Mouse (Mus musculus): ENCODE data around the gene Map2k1.
"Not testable (repeated sequence)": the region's sequence is repeated elsewhere in the genome, so short reads cannot be mapped to it uniquely, and the experiment has no call there.

Gene Map2k1

GRCm38 (mm10) chr9:64253021-64253904 lies at the start of gene Map2k1:
TSS of gene Map2k1 (minus strand) at chr9:64253631.
- peak; percentile 98 to 100 for DNase-seq (ENCODE audit: low read depth in 1 of 2, low spot score in 2 of 2)

DNA sequence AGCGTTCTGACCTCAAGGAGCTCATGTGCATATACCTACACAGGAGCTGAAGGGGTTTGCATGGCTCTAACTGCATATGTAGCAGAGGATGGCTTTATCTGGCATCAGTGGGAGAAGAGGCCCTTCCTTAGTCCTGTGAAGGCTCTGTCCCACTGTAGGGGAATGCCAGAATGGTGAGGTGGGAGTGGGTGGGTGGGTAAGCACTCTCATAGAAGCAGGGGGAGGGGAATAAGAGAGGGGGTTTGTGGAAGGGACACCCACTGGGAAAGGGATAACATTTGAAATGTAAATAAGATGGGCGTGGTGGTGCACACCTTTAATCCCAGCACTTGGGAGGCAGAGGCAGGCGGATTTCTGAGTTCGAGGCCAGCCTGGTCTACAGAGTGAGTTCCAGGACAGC lies 49.7 kb upstream of the Map2k1 start:
- not testable (repeated sequence) for DNase-seq (ENCODE audit: low read depth in 1 of 2, low spot score in 2 of 2)

- DNase-seq (ENCODE audit: low read depth in 1 of 2, low spot score in 2 of 2): no peak
These were observed 29.1 kb upstream of the Map2k1 start for GRCm38 (mm10) chr9:64282404-64282987.

DNA sequence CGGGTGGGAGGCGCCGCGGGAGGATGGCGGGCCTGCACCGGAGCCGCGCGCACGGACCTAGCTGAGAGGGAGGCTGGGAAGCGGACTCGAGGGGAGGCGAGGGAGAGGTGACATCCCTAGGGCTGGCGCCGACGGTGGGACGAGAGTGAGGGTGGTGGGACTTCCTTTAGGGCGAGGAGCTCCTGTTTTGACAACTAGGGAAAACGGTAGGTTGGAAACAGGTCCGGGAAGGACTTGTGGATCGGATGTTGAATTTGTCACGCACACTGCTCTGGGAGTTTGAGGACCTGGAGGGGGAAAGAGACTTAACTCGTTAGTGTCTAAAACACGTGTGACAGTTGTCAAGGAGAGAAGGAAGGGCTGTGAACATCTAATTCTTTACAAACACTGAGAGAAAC lies 28.3 kb upstream of the Map2k1 start:
- DNase-seq (ENCODE audit: low read depth in 1 of 2, low spot score in 2 of 2): no peak

DNA sequence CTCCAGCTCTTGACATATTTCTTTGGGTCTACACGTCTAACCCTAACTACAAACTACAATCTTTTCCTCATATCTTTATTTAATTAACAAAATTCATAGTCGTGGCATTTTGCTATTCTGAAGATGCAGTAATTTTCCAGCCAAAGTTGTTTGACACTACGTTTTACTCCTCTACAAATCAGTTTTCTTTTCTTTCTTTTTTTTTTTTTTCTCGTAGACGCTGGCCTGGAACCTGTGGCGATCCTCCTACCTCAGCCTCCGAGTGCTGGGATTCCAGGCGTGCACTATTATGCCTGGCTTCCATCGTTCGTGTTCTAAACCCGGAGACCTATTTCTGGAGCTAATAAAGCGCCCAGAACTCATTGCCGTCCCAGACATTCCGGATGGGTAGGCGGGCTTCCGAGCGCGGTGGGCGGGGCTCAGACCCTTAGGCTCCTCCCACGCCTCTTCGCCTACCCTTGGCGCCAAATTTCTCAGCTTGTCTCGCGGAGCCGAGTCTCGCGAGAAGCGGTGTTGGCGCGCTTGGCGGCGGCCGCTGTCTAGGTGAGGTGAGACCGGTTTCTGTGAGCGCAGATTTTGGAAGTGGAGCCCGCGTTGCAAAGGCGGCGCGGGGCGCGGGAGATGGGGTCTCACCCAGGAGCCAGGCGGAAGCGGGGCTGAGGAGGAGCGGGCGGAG lies 27.8 kb upstream of the Map2k1 start, which contains the start of gene Tipin:
Tipin (plus strand) TSS at position 477 of the 676 bp plus-strand sequence.
- peak; percentile 79 to 92 for DNase-seq (ENCODE audit: low read depth in 1 of 2, low spot score in 2 of 2)

GRCm38 (mm10) chr9:64278665-64279310 lies 25.4 kb upstream of the Map2k1 start:
- no peak for DNase-seq (ENCODE audit: low read depth in 1 of 2, low spot score in 2 of 2)

DNA sequence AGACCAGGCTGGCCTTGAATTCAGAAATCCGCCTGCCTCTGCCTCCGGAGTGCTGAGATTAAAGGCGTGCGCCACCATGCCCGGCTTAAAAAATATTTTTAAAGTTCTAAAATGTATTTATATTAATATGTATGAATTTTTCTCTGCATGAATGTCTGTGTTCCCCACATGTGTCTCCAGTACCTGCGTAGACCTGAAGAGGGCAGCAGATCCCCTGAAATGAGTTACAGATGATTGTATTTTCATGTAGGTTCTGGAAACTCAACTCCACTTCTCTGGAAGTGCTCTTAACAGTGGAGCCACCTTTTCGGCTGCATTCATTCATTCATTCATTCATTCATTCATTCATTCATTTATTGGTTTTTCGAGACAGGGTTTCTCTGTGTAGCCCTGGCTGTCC lies 24.3 kb upstream of the Map2k1 start:
- peak; percentile 40 to 52 for DNase-seq (ENCODE audit: low read depth in 1 of 2, low spot score in 2 of 2)

GRCm38 (mm10) chr9:64274919-64275318 lies 21.5 kb upstream of the Map2k1 start:
- DNase-seq (ENCODE audit: low read depth in 1 of 2, low spot score in 2 of 2): no peak

GRCm38 (mm10) chr9:64274291-64274690 lies 20.9 kb upstream of the Map2k1 start:
- DNase-seq (ENCODE audit: low read depth in 1 of 2, low spot score in 2 of 2): no peak

GRCm38 (mm10) chr9:64273757-64274156 lies 20.3 kb upstream of the Map2k1 start:
- DNase-seq (ENCODE audit: low read depth in 1 of 2, low spot score in 2 of 2): no peak

DNA sequence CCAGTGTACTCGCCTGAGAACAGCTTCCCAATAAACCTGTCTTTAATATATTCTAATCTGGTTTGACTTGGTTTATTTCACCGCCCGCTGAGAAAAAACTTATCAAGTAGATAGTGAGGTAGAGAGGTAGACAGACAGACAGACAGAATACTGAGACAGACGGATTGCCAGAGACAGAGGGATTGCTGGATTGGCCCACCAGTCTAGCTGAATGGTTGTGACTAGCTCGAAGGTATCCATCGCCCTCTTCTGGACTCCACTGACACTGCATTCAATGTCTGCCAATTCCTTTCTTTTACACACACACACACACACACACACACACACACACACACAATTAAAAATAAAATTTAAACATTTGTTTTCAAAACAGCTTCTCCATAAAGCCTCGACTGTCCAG lies 19.2 kb upstream of the Map2k1 start:
- no peak for DNase-seq (ENCODE audit: low read depth in 1 of 2, low spot score in 2 of 2)

DNA sequence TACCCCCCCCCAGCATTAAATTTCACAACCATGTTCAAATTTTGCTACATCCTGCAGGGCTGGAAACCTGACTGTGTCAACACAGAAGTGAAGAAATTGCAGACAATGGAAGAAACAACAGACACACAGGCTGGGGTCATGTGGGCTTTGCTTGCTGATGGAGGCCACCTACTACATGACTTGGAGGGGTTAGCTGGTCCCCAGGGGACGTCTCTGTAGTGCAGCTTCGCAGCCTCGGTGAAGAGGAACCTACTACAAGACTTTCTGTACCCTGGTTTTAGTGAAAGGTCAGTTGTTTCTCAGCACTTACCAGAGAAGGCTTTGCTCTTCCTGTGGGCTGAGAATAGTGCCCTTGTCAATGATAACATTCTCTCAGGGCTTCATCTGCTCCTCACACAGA lies 17.8 kb upstream of the Map2k1 start:
- DNase-seq (ENCODE audit: low read depth in 1 of 2, low spot score in 2 of 2): no peak

DNA sequence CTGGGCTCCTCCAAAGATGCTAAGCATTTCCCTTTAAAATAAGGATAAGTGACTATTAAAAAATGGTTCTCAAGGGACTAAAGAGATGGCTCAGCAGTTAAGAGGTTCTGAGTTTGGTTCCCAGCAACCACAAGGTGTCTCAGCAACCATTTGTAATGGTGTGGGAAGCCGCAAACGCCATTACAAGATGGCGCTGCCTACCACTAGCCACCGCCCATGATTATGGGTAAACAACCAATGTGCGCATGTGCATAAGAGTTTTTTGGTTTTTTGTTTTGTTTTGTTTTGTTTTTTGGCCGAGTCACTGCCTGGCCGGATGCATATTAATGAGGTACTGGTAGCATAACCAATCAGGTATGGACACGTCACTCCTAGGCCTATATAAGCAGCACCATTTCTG lies 15.4 kb upstream of the Map2k1 start:
- DNase-seq (ENCODE audit: low read depth in 1 of 2, low spot score in 2 of 2): not testable (repeated sequence)

- DNase-seq (ENCODE audit: low read depth in 1 of 2, low spot score in 2 of 2): no peak
These were observed 14.8 kb upstream of the Map2k1 start for GRCm38 (mm10) chr9:64268196-64268595.

DNA sequence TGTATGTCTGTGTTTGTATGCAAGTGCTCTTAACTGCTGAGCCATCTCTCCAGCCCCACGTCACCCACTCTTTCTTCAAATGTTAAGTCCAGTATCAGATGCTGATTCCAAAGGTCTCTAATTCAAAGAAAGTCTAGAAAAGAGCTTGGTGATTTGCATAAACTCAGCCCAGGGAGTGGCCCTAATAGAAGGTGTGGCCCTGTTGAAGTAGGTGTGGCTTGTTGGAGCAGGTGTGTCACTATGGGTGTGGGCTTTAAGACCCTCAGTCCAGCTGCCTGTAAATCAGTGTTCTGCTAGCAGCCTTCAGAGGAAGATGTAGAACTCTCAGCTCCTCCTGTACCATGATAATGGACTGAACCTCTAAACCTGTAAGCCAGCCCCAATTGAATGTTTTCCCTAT lies 13.8 kb upstream of the Map2k1 start:
- no peak for DNase-seq (ENCODE audit: low read depth in 1 of 2, low spot score in 2 of 2)

GRCm38 (mm10) chr9:64264813-64265212 lies 11.4 kb upstream of the Map2k1 start:
- no peak for DNase-seq (ENCODE audit: low read depth in 1 of 2, low spot score in 2 of 2)

DNA sequence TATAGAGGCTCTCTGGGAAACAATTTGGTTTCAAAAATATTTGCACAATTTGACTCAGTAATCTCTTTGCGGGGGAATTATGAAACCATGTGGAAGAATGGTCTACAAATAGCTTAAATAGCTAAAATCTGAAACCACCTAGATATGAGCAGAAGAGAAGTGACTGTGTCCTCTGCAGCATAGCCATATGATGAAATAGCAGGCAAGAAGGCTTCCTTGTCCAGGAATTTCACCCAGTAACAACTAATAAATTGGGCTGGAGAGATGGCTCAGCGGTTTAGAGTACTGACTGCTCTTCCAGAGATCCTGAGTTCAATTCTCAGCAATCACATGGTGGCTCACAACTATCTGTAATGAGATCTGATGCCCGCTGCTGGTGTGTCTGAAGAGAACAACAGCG lies 7.6 kb upstream of the Map2k1 start:
- no peak for DNase-seq (ENCODE audit: low read depth in 1 of 2, low spot score in 2 of 2)

- DNase-seq (ENCODE audit: low read depth in 1 of 2, low spot score in 2 of 2): no peak
These were observed 6.5 kb upstream of the Map2k1 start for GRCm38 (mm10) chr9:64259906-64260305.

DNA sequence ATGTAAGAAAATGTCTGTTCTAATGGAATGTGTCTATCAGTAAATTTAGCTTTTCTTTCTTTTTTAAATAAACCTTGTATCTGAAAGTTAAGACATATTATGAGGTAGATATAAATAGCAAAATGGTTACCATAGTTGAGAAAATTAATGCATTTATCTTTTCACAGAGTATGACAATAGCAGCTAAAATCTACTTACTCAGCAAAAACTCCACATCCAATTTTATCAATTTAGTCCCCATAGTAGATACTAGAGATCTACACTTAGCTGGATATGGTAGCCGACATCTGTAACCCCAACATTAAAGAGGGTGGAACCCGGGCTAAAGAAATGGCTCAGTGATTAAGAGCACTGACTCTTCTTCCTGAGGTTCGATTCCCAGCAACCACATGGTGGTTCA lies 2.8 kb upstream of the Map2k1 start:
- no peak for DNase-seq (ENCODE audit: low read depth in 1 of 2, low spot score in 2 of 2)

GRCm38 (mm10) chr9:64255422-64255821 lies 2.0 kb upstream of the Map2k1 start:
- DNase-seq (ENCODE audit: low read depth in 1 of 2, low spot score in 2 of 2): no peak

DNA sequence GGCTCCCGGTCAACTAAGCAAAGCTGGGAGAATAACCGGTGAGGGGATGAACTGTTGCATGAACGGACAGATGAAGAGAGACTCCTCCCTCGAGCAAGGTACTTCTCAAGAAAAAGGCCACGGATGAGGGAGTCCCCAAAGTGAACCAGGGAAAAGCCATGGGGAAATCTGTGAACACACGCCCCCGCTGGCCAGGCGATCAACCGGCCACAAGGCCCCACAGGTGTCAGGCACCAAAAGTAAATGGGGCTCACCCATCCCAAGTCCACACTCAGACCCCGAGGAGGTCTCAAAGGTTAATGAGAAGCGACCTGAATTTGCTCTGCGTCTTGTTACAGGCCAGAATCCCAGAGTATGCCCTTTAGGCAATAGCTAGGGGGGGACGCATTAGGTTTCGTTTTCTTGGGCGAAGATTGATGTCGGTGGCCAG lies 825 bp downstream of the Map2k1 start:
- no peak for DNase-seq (ENCODE audit: low read depth in 1 of 2, low spot score in 2 of 2)
